Mouse (Mus musculus) limb, embryonic 15.5 days (tissue): ENCODE results near the gene Rasl10b. TPM values are rescaled to one million over a fixed set of nuclear protein-coding genes. Genes with fewer than 3 reads are reported as not detected.
A peak's percentile ranks its signal among the peaks of the same experiment; 100 is the strongest.

ENCODE experiments used
- ATAC-seq: fragments of 200-750 bp; cut with Nextera tagmentation; 2 replicates; pipeline ENCODE4 v1.8.0; 2017; ENCODE audit warnings: low read depth, moderate TSS enrichment; ENCODE audit not compliant: insufficient number of reproducible peaks, low FRiP score, low TSS enrichment
- H3K27ac ChIP-seq: fragments of 300-500 bp; sonication (generic); 2 replicates; pipeline ENCODE4 v1.5.1; 2015; ENCODE audit warnings: moderate library complexity, mild to moderate bottlenecking, inconsistent platforms
- H3K27me3 ChIP-seq: fragments of 300-500 bp; sonication (generic); 2 replicates; pipeline ENCODE4 v1.6.1; 2015; ENCODE audit warnings: inconsistent platforms
- H3K36me3 ChIP-seq: fragments of 300-500 bp; sonication (generic); 2 replicates; pipeline ENCODE4 v1.6.1; 2015; ENCODE audit warnings: inconsistent platforms
- H3K4me1 ChIP-seq: fragments of 300-500 bp; sonication (generic); 2 replicates; pipeline ENCODE4 v1.6.1; 2015; ENCODE audit warnings: inconsistent platforms
- H3K4me2 ChIP-seq: fragments of 300-500 bp; sonication (generic); 2 replicates; pipeline ENCODE4 v1.6.1; 2015; ENCODE audit warnings: mild to moderate bottlenecking, inconsistent platforms
- H3K4me3 ChIP-seq: fragments of 300-500 bp; sonication (generic); 2 replicates; pipeline ENCODE4 v1.5.1; 2015; ENCODE audit warnings: mild to moderate bottlenecking, inconsistent platforms
- H3K9ac ChIP-seq: fragments of 300-500 bp; sonication (generic); 2 replicates; pipeline ENCODE4 v1.6.1; 2015; ENCODE audit warnings: inconsistent platforms
- H3K9me3 ChIP-seq: fragments of 300-500 bp; sonication (generic); 2 replicates; pipeline ENCODE4 v1.6.1; 2016; ENCODE audit warnings: inconsistent platforms
- WGBS: fragments of 180-500 bp; shearing (Covaris S2); methylation state at CpG from one replicate; pipeline ENCODE4 v1.1.7; 2015; 5-methylcytosine and 5-hydroxymethylcytosine counted together
- polyA plus RNA-seq: library from polyadenylated mRNA; unstranded; fragments of >200 nt; fragmentation: Nextera tagmentation; extraction: Ambion mirVana; gene quantifications from 2 replicates; pipeline ENCODE4 v1.2.1, GENCODE M21; 2015

Rasl10b gene
- polyA plus RNA-seq, 1 experiment from 2014 or later, result 2.8 TPM

DNA sequence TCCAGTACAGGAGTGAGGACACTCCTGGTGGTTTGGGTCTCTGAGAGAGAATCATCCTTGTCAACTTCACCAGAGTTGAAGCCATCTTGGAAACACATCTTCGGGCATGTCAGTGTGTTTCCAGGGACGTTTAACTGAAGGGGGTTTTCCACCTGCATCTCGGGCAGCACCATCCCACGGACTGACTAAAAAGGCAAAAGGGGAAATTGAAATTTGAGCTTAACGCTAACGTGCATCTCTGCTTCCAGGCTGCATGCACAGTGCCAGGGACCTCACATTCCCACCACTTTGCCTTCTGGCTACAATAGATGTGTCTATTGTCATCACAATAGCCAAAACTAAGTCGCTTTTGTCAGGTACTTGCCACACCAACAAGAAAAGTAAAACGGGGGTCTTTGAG is 695 bp upstream of the Rasl10b start:
- Histone ChIP-seq H3K9me3 (no peaks in the 10 kb centered on the region), H3K4me3 (no peak overlapping the region), H3K4me1 (peaks cover 16% of the 10 kb centered on the region), H3K36me3 (peaks cover 18% of the 10 kb centered on the region), H3K4me2 (no peak overlapping the region), H3K27ac (no peak overlapping the region), H3K27me3 (peaks cover 17% of the 10 kb centered on the region; the same call in 1 of the 2 replicates), H3K9ac (no peak overlapping the region)
- WGBS, result 32% methylated on average over 8 of the region's 8 CpGs
- ATAC-seq, result no peak

- H3K36me3 ChIP-seq, result 0 out of 2 replicates have a peak, but pooled peaks cover 3% of the 10 kb centered on the region
Measured at GRCm38 (mm10) chr11:83409792-83410291, 905 bp downstream of the Rasl10b start.

GRCm38 (mm10) chr11:83410510-83410909 is 1.6 kb downstream of the Rasl10b start:
- Histone ChIP-seq H3K4me2 (no peak overlapping the region), H3K27me3 (peaks cover 18% of the 10 kb centered on the region; the same call in 1 of the 2 replicates), H3K27ac (no peak overlapping the region), H3K36me3 (no peaks in the 10 kb centered on the region), H3K4me3 (peak overlapping the region; percentile 82; the same call in 1 of the 2 replicates), H3K9me3 (no peaks in the 10 kb centered on the region), H3K4me1 (peaks cover 16% of the 10 kb centered on the region), H3K9ac (no peak overlapping the region)
- ATAC-seq, result no peak
- WGBS, result 48% methylated on average over 6 of the region's 6 CpGs

More at GRCm38 (mm10) chr11:83409792-83410291, 905 bp downstream of the Rasl10b start:
- peaks cover 17% of the 10 kb centered on the region; the same call in 1 of the 2 replicates for H3K27me3 ChIP-seq
- 1% methylated on average over 29 of the region's 40 CpGs for WGBS
- H3K9ac ChIP-seq, result peak overlapping the region; percentile 68
- no peaks in the 10 kb centered on the region for H3K9me3 ChIP-seq
- peaks cover 16% of the 10 kb centered on the region for H3K4me1 ChIP-seq
- H3K27ac ChIP-seq, result no peak overlapping the region
- peak overlapping the region; percentile 95 for H3K4me2 ChIP-seq
- peak; percentile 20; the same call in 1 of the 2 replicates for ATAC-seq
- H3K4me3 ChIP-seq, result peak overlapping the region; percentile 82

- Histone ChIP-seq H3K4me1 (peaks cover 8% of the 10 kb centered on the region), H3K9me3 (no peaks in the 10 kb centered on the region), H3K27me3 (peaks cover 67% of the 10 kb centered on the region), H3K36me3 (no peaks in the 10 kb centered on the region), H3K9ac (no peak overlapping the region), H3K4me2 (no peak overlapping the region), H3K4me3 (no peak overlapping the region), H3K27ac (no peak overlapping the region)
- ATAC-seq, result no peak
- WGBS, result 7% methylated on average over 5 of the region's 5 CpGs
Measured at GRCm38 (mm10) chr11:83417080-83417479, 8.1 kb downstream of the Rasl10b start.

DNA sequence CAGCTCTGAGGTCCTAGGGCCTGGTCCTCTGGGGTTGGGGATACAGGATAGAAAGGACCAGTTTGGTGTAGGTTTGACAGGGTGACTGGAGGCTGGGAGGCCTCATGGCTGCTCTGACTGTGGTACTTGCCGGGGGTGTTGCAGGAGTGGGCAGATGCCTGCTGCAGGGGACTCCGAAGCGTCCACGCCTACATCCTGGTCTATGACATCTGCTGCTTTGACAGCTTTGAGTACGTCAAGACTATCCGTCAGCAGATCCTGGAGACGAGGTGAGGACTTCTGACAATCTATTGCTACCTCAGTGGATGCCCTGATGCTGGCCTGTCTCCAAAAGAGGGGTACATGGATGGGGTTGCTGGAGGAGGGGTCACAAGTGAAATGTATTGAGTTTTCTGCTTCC is 8.8 kb downstream of the Rasl10b start:
- H3K27ac ChIP-seq, result no peak overlapping the region
- no peak overlapping the region for H3K4me2 ChIP-seq
- no peak for ATAC-seq
- no peak overlapping the region for H3K4me3 ChIP-seq
- WGBS, result 72% methylated on average over 7 of the region's 7 CpGs
- no peak overlapping the region for H3K9ac ChIP-seq
- H3K36me3 ChIP-seq, result no peaks in the 10 kb centered on the region
- H3K9me3 ChIP-seq, result no peaks in the 10 kb centered on the region
- peaks cover 6% of the 10 kb centered on the region for H3K4me1 ChIP-seq
- H3K27me3 ChIP-seq, result peaks cover 67% of the 10 kb centered on the region

- no peak overlapping the region for H3K27ac ChIP-seq
- peaks cover 6% of the 10 kb centered on the region for H3K4me1 ChIP-seq
- H3K4me3 ChIP-seq, result no peak overlapping the region
- H3K9me3 ChIP-seq, result no peaks in the 10 kb centered on the region
- no peak for ATAC-seq
- no peaks in the 10 kb centered on the region for H3K36me3 ChIP-seq
- WGBS, result 7% methylated on average over 38 of the region's 38 CpGs
- no peak overlapping the region for H3K9ac ChIP-seq
- no peak overlapping the region for H3K4me2 ChIP-seq
- H3K27me3 ChIP-seq, result peaks cover 64% of the 10 kb centered on the region
Measured at GRCm38 (mm10) chr11:83418566-83418965, 9.6 kb downstream of the Rasl10b start.

GRCm38 (mm10) chr11:83420338-83420737 is 11.4 kb downstream of the Rasl10b start:
- Histone ChIP-seq H3K9me3 (no peaks in the 10 kb centered on the region), H3K36me3 (no peaks in the 10 kb centered on the region), H3K4me1 (peaks cover 6% of the 10 kb centered on the region), H3K4me2 (no peak overlapping the region), H3K27ac (no peak overlapping the region), H3K9ac (no peak overlapping the region), H3K27me3 (peaks cover 67% of the 10 kb centered on the region), H3K4me3 (no peak overlapping the region)
- WGBS, result 42% methylated on average over 4 of the region's 4 CpGs
- ATAC-seq, result no peak

DNA sequence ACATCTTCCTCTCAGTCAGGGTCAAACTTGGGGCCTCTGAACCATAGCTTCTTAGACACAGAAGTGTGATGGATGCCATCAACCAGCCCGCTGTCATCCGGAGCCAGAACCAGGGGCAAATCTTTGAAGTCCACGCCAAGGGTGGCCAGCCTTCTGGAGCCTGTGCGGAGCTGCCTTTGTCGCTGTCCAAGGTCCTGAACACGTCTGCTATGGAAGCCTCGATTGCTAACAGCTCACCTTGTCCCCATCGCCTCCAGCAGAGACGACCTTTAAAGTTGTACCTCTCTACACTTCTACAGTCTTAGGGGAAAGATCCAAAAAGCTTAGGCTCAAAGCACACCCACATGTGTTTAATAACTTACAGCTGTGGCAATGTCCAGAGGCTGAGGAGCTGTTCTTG is 12.4 kb downstream of the Rasl10b start:
- no peak overlapping the region for H3K4me2 ChIP-seq
- no peak overlapping the region for H3K27ac ChIP-seq
- H3K27me3 ChIP-seq, result peaks cover 70% of the 10 kb centered on the region
- no peak overlapping the region for H3K9ac ChIP-seq
- no peaks in the 10 kb centered on the region for H3K36me3 ChIP-seq
- ATAC-seq, result no peak
- H3K4me1 ChIP-seq, result peaks cover 6% of the 10 kb centered on the region
- no peak overlapping the region for H3K4me3 ChIP-seq
- 3% methylated on average over 9 of the region's 9 CpGs for WGBS
- H3K9me3 ChIP-seq, result no peaks in the 10 kb centered on the region

DNA sequence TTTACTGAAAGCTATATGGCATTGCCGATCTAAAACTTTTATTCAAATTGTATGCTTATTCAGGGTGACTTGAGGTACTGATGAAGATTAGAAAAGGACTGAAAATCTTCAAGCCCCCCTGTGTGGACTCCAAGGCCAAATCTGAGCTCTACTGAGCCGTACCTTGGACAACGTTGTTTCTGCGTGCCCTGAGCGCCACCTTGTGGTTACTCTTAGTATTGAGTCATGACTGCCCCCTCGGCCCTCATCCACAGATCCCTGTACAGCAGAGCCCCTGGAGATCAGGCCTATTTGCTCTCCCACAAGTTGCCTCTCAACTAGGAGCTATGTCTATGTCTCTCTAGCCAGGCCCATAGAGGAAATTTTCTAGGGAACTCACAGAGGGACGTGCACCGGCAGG is 15.7 kb downstream of the Rasl10b start:
- peaks cover 4% of the 10 kb centered on the region; the same call in 1 of the 2 replicates for H3K4me1 ChIP-seq
- no peaks in the 10 kb centered on the region for H3K9me3 ChIP-seq
- no peak overlapping the region for H3K4me3 ChIP-seq
- WGBS, result 9% methylated on average over 8 of the region's 8 CpGs
- no peaks in the 10 kb centered on the region for H3K36me3 ChIP-seq
- peaks cover 75% of the 10 kb centered on the region for H3K27me3 ChIP-seq
- no peak overlapping the region for H3K27ac ChIP-seq
- ATAC-seq, result no peak
- H3K9ac ChIP-seq, result no peak overlapping the region
- H3K4me2 ChIP-seq, result no peak overlapping the region

GRCm38 (mm10) chr11:83426964-83427363 is 18.0 kb downstream of the Rasl10b start:
- Histone ChIP-seq H3K4me3 (no peak overlapping the region), H3K4me2 (0 out of 2 replicates have a peak overlapping the region, but pooled peaks have one; percentile 22), H3K36me3 (no peaks in the 10 kb centered on the region), H3K4me1 (peaks cover 4% of the 10 kb centered on the region; the same call in 1 of the 2 replicates), H3K27me3 (peaks cover 62% of the 10 kb centered on the region), H3K27ac (no peak overlapping the region), H3K9me3 (no peaks in the 10 kb centered on the region), H3K9ac (no peak overlapping the region)
- ATAC-seq, result no peak
- 20% methylated on average over 17 of the region's 17 CpGs for WGBS

DNA sequence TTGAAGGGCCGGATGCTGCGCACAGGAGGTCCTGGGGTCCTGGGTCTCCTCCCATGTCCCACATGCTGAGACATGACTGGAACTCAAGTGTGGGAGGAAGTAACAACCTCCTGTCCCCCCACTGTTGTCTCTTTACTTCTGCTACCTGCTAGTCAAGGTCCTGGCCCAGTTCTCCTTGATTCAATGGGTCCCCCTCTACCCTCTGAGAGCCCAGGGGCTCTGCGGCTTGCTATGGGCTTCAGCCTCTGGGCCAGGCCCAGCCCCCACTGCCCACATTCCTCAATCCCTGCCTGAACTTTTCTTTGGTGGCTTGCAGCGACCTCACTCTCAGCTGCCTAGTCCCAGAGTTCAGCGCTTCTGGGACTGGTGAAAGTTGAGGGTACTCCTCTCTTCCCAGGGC is 20.4 kb downstream of the Rasl10b start, which contains the start of gene Gas2l2:
TSS of gene Gas2l2 (minus strand) at position 101 of the 400 bp plus-strand sequence.
- no peak within 1 kb of the TSS for H3K9ac ChIP-seq
- H3K36me3 ChIP-seq, result no peaks in the 10 kb centered on the region
- no peak for ATAC-seq
- no peak within 1 kb of the TSS for H3K4me3 ChIP-seq
- peaks cover 54% of the 10 kb centered on the region for H3K27me3 ChIP-seq
- H3K27ac ChIP-seq, result no peak within 1 kb of the TSS
- no peaks in the 10 kb centered on the region for H3K9me3 ChIP-seq
- WGBS, result 54% methylated on average over 5 of the region's 5 CpGs
- peaks cover 4% of the 10 kb centered on the region; the same call in 1 of the 2 replicates for H3K4me1 ChIP-seq
- H3K4me2 ChIP-seq, result no peak within 1 kb of the TSS

DNA sequence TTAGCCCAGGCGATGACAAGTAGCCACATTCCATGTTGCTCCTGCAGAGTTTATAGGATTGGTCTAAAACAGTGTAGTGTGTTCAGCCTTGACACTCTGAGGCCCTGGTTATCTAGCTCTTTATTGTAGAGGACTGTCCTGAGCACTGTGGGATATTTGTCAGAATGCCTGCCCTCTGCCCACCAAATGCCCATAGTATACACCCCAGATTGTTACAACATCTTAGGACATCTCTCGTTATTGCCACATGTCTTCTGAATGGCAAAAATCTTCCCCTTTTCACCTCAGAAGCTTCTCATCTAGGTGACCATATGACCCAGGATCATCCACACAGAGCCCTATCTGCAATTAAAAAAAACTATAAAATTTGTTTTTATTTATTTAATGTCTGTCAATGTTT is 23.6 kb downstream of the Rasl10b start:
- no peaks in the 10 kb centered on the region for H3K36me3 ChIP-seq
- no peak overlapping the region for H3K4me2 ChIP-seq
- H3K9ac ChIP-seq, result no peak overlapping the region
- H3K4me3 ChIP-seq, result no peak overlapping the region
- H3K4me1 ChIP-seq, result no peaks in the 10 kb centered on the region
- H3K9me3 ChIP-seq, result no peaks in the 10 kb centered on the region
- 72% methylated on average over 2 of the region's 2 CpGs for WGBS
- ATAC-seq, result no peak
- no peak overlapping the region for H3K27ac ChIP-seq
- peaks cover 30% of the 10 kb centered on the region for H3K27me3 ChIP-seq
